Mouse (Mus musculus) myocyte (in vitro differentiated cells): Measurements from ENCODE around the gene Tex21.

Source experiments
- MAX ChIP-seq: IDR thresholded peaks from one replicate; pipeline ENCODE4 v1.6.1; 2011; ENCODE audit warnings: low read depth, mild to moderate bottlenecking, control low read depth
- POLR2A ChIP-seq: IDR thresholded peaks from one replicate; pipeline ENCODE4 v1.6.1; 2011; ENCODE audit warnings: low read depth, mild to moderate bottlenecking, control low read depth, moderate library complexity; ENCODE audit not compliant: insufficient read length
- POLR2AphosphoS2 ChIP-seq: IDR thresholded peaks from one replicate; pipeline ENCODE4 v1.6.1; 2011; ENCODE audit warnings: low read depth, control low read depth; ENCODE audit not compliant: insufficient read length
- REST ChIP-seq: IDR thresholded peaks from one replicate; pipeline ENCODE4 v1.6.1; 2011; ENCODE audit warnings: mild to moderate bottlenecking, control low read depth, moderate library complexity; ENCODE audit not compliant: insufficient read depth, insufficient read length
- SRF ChIP-seq: IDR thresholded peaks from one replicate; pipeline ENCODE4 v1.6.1; 2011; ENCODE audit warnings: low read depth; ENCODE audit not compliant: control insufficient read depth, insufficient read length
- USF1 ChIP-seq: IDR thresholded peaks from one replicate; pipeline ENCODE4 v1.6.1; 2011; ENCODE audit warnings: low read depth, mild to moderate bottlenecking, control low read depth, moderate library complexity

- TF ChIP-seq POLR2A, result no peak
- TF ChIP-seq MAX, result no peak
- TF ChIP-seq POLR2AphosphoS2, result no peak
- no peak for TF ChIP-seq SRF
- no peak for TF ChIP-seq USF1
- no peak for TF ChIP-seq REST
These were observed 31.7 kb upstream of the Tex21 start for GRCm38 (mm10) chr12:76278209-76278608.
